Mouse (Mus musculus) ES-CJ7 (cell line): Measurements from ENCODE around the gene Igf1.

ENCODE experiments used
- DNase-seq: peaks from one replicate; pipeline ENCODE4 v3.0.0; 2011; ENCODE audit warnings: low read depth, low spot score

Gene Igf1

DNA sequence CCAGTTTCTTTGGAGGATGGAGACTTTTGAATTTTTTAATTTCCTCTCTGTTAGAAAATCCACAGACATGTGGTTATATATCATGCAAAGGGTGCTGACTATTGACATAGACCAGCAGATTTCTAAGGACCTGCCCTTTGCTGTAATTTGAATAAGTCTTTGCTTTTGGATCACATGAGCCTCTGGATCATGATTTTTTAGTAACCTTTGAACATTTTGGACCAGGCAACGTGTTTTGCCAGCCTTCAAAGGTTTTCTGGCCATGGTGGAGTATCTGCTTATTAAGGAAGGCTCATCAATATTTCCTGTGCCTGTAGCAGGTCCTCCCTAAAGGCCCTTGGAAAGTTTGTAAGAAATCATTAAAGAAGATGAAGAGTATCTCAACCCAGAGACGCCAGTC lies 37.3 kb downstream of the Igf1 start:
- DNase-seq, result no peak

DNA sequence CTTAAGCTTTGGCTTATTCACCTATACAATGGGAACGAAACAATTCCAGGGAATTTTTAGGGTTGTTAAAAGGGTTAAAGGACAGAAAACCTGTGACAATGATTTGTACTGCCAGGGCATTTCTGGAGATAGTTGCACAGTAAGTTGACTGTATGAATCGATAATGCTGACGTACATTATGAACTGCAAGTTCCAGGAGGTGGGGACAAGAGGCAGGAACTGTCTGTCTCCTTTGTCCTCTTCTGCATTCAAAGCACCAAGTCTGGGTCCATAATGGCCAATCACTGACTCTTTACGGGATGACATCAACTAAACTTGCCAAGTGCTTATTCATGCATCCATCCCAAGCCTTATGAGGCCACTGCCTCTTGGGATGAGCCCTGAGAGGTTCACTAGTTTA lies 39.3 kb downstream of the Igf1 start:
- no peak for DNase-seq

DNA sequence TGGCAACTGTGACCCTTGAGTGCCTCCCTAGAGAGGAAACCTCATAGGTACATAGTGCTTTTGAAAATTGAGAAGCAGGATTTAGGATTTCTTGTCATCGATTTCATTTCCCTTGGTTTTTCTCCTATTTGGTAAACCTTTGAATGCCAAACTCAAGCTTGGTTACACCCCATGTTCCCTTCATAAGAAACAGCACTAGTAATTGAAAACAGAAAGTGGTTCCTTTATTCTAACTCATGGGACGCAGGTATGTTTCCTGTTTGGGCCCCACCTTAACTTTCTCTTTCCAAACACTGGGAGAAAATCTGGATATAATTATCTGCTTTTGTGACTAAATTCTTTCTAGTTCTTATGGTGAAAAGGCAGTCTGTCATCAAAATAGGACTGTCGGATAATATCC lies 40.8 kb downstream of the Igf1 start:
- no peak for DNase-seq

DNA sequence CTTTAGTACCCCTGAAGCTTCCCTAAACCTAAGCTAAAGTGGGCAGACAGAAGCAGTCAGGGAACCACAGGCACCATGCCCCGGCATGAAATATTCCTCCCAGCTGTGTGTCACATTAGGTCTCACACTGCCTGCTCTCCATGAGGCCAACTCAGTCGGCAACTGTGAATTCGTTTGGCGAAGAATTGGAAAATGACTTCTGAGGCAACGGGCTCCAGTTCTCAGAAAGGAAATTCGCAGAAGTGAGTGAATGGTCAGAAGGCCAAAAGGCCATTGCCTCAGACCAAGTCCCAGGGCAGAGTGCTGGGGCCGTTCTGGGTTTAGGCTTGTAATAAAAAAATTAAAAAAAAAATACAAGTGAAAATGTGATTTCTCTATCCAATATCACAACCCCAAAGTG lies 43.9 kb downstream of the Igf1 start:
- DNase-seq, result no peak

DNA sequence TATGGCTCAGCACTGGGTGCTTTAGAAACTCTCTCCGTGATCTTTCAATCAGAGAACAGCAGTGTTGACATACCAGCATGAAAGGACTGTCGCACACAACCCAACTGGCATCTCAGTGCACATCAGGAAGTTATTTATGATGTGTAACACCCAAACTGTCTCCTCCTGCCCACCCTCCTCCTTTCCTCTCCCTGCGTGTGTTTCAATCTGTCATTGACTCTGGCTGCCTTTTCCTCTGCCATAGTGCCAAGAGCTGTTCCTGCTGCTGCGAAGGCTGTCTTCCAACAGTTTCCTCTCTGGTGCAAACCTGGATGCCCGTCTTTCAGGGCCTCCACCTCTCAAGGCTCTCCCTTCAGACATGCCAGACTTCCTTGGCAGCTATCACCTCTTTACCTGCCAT lies 46.3 kb downstream of the Igf1 start:
- no peak for DNase-seq

DNA sequence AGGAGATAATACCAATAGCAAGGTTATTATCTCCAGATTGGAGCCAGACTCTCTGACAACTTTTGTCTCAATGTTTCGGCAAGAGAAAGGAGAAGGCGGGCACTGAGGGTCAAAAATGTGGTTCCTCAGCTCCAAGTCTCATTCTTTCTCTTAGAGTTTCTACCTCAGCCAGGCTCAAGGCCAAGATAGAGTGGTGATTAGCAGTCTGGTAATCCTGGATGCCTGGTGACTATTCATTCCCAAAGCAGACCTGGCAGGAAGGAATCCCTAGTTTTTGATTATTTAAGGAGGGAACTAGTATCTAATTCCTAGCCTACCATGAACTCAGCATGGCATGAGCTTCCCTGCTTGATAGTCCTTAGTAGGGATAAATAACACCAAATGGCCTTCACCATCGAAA lies 47.0 kb downstream of the Igf1 start:
- no peak for DNase-seq

DNA sequence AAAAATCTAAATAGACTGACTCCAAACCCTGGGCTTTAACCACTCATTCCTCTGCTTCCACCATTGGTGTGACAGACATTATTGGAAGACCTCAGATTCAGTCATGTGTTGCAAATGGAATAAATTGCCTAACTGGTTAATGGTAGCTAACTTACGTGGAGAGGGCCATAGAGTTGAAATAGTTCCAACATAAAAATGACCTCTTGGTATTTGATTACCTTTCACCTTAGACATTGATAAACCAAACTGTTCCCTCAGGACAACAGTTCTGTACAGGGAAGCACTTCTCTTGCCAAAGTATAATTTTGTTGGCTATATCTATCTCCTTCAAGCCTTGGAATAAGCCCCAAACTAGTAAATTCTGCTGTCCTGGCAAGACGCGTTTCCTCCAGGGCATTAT lies 48.1 kb downstream of the Igf1 start:
- no peak for DNase-seq

DNA sequence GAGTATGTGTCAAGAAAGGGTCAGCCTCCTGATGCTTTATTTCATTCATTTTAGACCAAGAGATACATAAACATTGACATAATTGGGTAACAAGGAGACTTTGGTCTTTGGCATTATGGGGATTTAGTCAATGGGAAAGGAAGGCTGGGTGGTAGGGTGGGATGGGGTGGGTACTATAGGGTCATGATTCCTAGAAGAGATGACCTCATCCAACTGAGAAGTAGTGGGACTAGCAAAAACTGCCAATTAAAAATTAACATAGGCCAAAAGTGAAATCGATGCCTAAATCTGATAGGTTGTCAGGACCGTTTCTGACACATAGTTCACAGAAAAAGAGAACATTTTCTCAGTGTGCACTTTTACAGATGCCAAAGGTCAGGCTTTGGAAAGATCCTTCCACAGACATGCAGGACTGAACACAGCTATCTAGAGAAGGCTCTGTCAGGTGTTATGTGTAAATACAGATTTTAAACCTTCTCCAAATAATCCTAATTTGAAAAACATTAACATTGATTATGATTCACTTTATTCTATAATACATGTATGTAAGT lies 48.8 kb downstream of the Igf1 start:
- DNase-seq, result no peak

DNA sequence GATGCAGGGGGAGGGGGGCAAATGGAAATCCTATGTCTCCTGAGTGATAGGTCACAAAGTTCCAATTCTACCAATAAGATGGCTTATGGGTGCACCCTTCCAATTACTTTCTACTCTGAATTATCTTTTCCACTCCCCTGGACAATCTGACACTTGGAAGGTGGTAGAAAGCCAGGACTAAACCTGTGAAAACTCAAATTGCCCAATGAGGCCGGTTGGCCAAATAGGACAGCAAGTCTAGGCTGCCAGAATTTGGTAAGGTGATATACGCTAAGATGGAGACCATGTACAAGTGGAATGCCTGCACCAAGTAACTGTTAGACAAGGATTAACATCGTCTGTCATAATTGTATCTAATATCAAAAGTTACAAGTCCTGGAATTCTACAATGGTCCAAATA lies 55.8 kb downstream of the Igf1 start:
- no peak for DNase-seq

DNA sequence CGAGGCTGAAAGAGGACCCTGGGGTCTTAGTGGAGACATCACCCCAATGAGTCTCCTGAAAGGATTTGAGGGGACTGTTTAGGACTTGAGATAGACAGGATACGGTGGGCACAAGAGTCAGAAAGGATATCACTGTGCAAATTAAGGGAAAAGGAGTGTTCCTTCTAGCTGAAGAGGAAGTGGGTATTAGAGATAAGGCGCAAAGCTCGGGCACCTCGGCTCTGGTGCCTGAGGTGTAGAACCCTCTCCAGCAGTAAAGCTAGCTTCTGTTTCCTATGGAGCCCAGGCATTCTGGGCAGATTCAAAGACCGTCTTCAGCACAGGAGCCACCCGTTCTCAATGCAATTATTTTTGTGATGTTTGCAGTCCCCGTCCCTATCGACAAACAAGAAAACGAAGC lies 56.9 kb downstream of the Igf1 start:
- no peak for DNase-seq

DNA sequence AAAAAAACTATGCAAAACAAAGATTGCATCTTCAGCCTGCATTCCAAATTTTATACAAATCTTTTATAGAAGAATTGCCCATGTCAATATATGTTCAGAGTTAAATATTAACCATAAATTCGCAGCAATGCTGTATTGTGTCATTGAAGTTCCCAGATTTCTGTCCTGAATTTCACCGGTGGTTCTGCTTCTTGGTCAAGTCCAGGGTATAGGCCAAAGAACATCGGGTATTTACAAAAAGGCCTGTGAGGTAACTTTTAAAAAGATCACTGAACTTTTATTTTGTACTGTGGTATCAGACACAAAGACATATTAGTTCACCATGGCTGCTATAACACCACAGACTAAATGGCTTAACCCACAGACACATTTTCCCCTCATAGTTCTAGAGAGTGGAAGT lies 57.7 kb downstream of the Igf1 start:
- DNase-seq, result no peak

DNA sequence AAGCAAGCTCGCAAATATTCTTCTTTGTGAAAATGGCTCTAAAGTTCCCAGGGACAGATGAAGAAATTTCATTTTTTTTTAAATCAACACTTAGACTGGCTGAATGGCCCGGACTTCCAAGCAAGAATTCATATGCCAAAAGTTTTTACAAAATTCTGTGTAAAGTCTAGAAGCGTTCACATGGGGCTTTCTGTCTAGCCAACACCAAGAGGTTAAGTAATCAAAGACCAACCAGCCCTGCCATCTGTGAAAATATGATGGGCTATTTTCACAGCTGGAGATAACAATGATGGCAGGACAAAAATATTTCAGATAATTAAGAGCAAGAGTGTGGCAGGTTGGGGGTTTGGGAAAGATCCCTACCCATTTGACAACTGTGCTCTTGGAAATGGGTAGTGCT lies 64.2 kb downstream of the Igf1 start:
- DNase-seq, result no peak

DNA sequence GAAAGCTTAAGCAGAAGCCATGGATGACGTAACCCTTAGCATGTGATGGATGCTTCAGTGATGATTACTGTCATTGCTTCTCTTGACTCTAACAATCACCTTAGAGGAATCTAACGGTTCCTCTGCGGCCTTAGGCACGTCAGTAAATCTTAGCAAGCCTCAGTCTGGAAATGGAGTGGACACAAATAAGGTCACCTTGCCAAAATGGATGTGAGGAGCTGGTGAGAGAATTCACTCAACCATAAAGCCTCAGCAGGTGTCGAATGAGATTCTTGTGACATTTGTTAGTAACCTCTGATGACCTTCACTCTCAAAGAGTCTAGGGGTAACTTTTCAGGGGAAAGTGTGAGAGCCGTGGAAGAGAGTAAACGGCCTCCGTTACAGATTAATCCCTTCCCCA lies 68.5 kb downstream of the Igf1 start:
- DNase-seq, result peak; percentile 41

DNA sequence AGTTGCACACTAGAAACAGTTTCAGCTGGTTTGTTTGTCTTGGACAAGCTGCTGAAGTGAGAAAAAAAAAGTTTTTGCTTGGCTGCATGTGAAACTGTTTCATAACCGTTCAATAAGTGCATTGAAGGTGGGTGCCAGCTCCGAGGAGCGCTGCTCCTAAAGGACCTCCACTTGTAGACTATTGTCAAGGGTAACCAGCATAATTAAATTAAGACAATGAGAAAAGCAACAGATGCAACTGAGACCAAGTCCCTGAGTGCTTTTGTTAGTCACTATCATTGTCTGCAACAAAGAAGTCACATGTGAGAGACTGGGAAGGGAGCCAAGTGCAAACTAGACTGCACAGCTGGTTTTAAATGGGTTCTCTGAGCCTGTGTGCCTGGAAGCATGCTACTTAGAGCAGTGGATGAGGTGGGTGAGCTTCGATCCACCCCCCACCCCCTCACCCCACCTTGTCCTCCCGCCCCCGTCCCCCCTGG lies 69.1 kb downstream of the Igf1 start:
- DNase-seq, result peak; percentile 90

DNA sequence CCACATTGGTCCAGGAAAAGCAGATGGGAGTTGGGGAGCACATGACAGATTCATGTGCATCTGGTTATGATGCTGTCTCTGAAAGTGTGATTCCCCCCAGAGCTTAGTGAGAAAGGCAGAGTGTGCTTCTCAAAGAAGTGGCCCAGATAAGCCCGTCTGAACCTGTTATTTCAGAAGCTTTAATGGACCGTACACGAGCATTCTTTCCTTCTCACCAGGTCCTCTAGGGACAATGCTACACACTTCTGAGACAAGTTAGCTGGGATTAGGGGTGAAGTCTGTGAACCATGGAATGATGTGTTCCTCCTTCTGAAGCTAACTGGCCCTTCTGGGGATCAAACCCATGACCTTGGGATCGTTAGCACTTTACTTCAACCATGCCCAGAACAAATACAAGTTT lies 90.1 kb downstream of the Igf1 start:
- DNase-seq, result no peak

DNA sequence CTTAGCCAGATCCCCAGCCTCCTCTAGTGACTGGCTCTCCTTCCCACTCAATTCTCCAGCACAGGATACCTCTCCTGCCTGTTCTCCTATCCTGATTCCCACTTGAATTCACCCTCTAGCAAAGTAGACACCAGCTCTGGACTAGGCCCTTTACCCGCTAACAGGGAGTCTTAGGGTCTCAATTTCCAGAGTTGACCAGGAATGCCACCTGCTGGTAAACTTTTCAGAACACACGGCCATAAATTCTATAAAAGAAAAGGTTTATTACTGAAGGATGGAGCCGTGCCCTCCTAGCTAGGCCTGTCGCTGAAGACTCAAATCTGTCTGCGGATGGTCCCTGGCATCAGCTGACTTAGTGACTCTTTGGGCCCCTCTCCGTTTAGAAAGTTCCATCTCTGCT lies 113.5 kb downstream of the Igf1 start:
- DNase-seq, result peak; percentile 15

DNA sequence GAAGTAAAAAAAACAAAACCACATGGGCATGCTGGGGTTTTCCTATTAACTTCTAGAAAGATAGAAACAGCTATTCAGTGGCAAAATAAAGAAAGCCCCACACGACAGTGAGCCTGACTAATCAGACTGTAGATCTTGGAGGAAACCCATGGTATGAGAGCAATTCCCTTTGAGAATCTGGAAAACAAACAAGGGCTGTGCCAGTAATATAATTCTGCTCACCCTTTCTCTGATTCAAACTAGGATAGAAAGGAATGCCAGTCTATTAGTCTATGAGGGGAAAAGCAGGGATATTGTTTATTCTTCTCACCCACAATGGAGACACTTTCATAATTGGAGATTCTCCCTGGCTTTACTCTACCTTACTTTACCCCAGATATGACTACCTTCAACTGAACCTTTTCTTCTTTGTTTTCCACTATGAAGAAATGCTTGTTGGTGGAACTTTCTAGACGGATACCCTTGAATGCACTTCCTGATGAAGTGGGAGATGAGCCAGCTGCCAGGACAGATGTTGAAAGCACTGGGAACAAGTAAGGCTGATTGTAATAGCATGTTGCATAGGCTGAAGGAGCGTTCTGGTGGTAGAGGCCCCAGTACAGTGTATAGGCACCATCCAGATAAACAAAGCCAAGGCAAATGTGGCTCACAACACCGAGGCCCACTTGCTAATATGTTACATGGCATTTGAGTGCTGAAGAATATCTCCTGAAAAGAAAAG lies 116.0 kb downstream of the Igf1 start:
- DNase-seq, result no peak

DNA sequence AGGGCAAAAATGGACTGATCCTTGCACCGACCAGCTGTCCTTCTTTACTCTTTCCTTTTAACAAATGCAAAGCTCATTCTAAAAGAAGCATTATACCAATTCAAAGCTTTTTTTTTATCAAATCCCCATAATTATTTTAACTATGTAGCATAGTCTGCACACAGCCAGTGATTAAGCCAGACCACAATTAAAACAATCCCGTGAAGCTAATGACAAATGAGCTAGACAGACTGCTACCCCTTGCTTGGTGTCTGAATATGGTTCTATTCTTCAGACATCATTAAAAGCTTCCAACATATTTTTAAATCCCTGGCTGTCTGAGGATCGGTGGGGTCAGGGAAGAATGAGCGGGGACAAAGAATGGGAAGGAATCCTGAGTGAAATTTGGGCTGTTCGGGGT lies 127.3 kb downstream of the Igf1 start:
- no peak for DNase-seq

DNA sequence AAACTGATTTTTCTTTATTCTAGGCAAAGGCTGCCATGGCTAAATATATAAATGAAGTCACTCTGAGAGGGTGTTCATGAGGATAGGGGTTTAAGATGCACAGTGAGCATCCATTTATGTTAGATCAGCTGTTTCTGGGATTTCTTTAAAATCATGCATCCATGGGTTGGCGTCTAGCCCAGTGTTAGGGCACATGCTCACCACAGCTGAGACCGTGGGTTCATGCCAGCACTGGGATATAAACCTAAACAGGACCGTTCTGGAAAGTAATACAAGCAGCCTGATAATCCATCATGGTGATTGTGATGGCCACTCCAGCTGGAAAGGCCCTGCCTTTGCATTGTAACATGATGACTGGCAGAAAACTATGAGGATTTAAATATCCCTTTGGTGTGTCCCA lies 128.1 kb downstream of the Igf1 start:
- DNase-seq, result no peak
